Comparison of ENCODE assay signal across 9 mouse cellular contexts in the genomic region with DNA sequence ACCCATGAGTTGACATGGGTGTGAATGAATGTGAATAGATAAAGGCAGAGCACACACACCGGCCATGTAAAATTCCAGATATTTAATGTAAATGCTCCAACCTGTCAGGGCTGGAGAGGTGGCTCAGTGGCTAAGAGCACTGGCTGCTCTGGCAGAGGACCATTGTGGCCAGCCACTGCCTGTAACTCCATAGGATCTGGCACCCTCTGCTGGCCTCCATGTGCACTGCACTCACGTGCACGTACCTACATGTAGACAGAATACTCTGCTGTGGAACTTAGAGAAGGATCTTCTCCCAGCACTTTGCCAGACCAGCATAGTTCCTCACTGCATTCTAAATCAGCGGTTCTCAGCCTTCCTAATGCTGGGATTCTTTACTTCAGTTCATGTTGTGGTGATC.
DNase-seq lines count a peak whose midpoint lies in the region.
"Had no signal": no experiment of that assay in that cellular context is flagged by ENCODE, and none has a peak within 500 bp of the region (broad histone marks: within the 10 kb centered on the region; RNA-seq: fewer than 3 reads in every experiment).

No protein-coding gene starts in this region.

- DNase-seq in adrenal gland, postnatal 10 days: peak; percentile 13
- no peak for DNase-seq in adrenal gland, adult 2 months
- peak; percentile 8 to 28 for DNase-seq in kidney, postnatal 36 days
- DNase-seq in kidney, adult 11 months: no peak
- DNase-seq in thymus, postnatal 10 days (ENCODE audit: low spot score in 2 of 2): peak; percentile 28 to 53
- no peak for DNase-seq in thymus, postnatal 0 days (ENCODE audit: low spot score)
- peak; percentile 76 for DNase-seq in thymus, postnatal 4 days
- DNase-seq in Muller cell, postnatal 12 days (ENCODE audit: inconsistent ontology term): no peak
- DNase-seq: adrenal gland, postnatal 25 days had no signal

Comparison
In these comparisons a context has a peak if more than half of its experiments do, and no peak if none do; other contexts are left out.
1. DNase-seq: peak in adrenal gland, postnatal 10 days (single experiment), kidney, postnatal 36 days (2 of 2), thymus, postnatal 10 days (2 of 2) and thymus, postnatal 4 days (single experiment); none in adrenal gland, adult 2 months (single experiment), kidney, adult 11 months (single experiment), thymus, postnatal 0 days (single experiment) and Muller cell, postnatal 12 days (single experiment).